ENCODE assay signal across 33 mouse cellular contexts in genomic region chr2:104183246-104183845, GRCm38 (mm10).
"Had no signal": no experiment of that assay in that cellular context is flagged by ENCODE, and none has a peak within 500 bp of the region (broad histone marks: within the 10 kb centered on the region; RNA-seq: fewer than 3 reads in every experiment).

No protein-coding gene starts in this region.

- H3K36me3 ChIP-seq: heart, embryonic 10.5 days; heart, embryonic 12.5 days; heart, embryonic 13.5 days; heart, embryonic 15.5 days; hindbrain, embryonic 10.5 days; hindbrain, embryonic 12.5 days; hindbrain, embryonic 15.5 days; intestine, embryonic 15.5 days; kidney, embryonic 15.5 days had no signal

- ATAC-seq: hindbrain, embryonic 16.5 days; hindbrain, postnatal 0 days; inflammation-experienced regulatory T-cells, adult 6 months; intestine, embryonic 15.5 days; intestine, embryonic 16.5 days; intestine, postnatal 0 days had no signal

- H3K4me2 ChIP-seq: heart, embryonic 11.5 days; heart, embryonic 12.5 days; heart, embryonic 13.5 days; heart, embryonic 15.5 days; hindbrain, embryonic 12.5 days; hindbrain, embryonic 13.5 days; hindbrain, embryonic 15.5 days; intestine, embryonic 15.5 days; kidney, embryonic 15.5 days had no signal

- H3K27ac ChIP-seq: heart, embryonic 10.5 days; heart, embryonic 13.5 days; heart, embryonic 15.5 days; hindbrain, embryonic 10.5 days; hindbrain, embryonic 12.5 days; hindbrain, embryonic 13.5 days; hindbrain, embryonic 15.5 days; hindbrain, postnatal 0 days; intestine, embryonic 15.5 days; kidney, embryonic 15.5 days; kidney, postnatal 0 days; layer of hippocampus, adult 2 months had no signal

- H3K9me3 ChIP-seq: heart, embryonic 10.5 days; heart, embryonic 12.5 days; heart, embryonic 13.5 days; heart, embryonic 15.5 days; hindbrain, embryonic 10.5 days; hindbrain, embryonic 12.5 days; hindbrain, embryonic 13.5 days; hindbrain, embryonic 15.5 days; intestine, embryonic 15.5 days; kidney, embryonic 15.5 days had no signal

- H3K4me3 ChIP-seq: heart, embryonic 10.5 days; heart, embryonic 12.5 days; heart, embryonic 13.5 days; heart, embryonic 15.5 days; hindbrain, embryonic 10.5 days; hindbrain, embryonic 12.5 days; hindbrain, embryonic 13.5 days; hindbrain, embryonic 15.5 days; intestine, embryonic 15.5 days; kidney, embryonic 15.5 days; layer of hippocampus, adult 2 months had no signal

- DNase-seq: heart, postnatal 10 days; heart, postnatal 36 days; heart, postnatal 4 days; kidney, adult 11 months; kidney, adult 18-20 months; kidney, adult 2 months; kidney, adult 8-10 months; kidney, adult 9 months; kidney, postnatal 10 days; kidney, postnatal 14 days; kidney, postnatal 25 days; kidney, postnatal 36 days; kidney, postnatal 4 days; layer of hippocampus, adult 9-11 months; layer of hippocampus, postnatal 36 days had no signal

- H3K4me1 ChIP-seq: hindbrain, embryonic 10.5 days; hindbrain, embryonic 12.5 days; hindbrain, embryonic 13.5 days; hindbrain, embryonic 15.5 days; intestine, embryonic 15.5 days; kidney, embryonic 15.5 days had no signal

- H3K9ac ChIP-seq: heart, embryonic 12.5 days; heart, embryonic 13.5 days; heart, embryonic 15.5 days; hindbrain, embryonic 12.5 days; hindbrain, embryonic 13.5 days; hindbrain, embryonic 15.5 days; intestine, embryonic 15.5 days; kidney, embryonic 15.5 days had no signal

- H3K27me3 ChIP-seq: heart, embryonic 12.5 days; heart, embryonic 13.5 days; heart, embryonic 15.5 days; hindbrain, embryonic 12.5 days; hindbrain, embryonic 13.5 days; hindbrain, embryonic 15.5 days; intestine, embryonic 15.5 days; kidney, embryonic 15.5 days had no signal
